Mouse (Mus musculus): Measurements from ENCODE around the gene Cks2. TPM values are rescaled to one million over a fixed set of nuclear protein-coding genes. Genes with fewer than 3 reads are reported as not detected.
"Not testable (repeated sequence)": the region's sequence is repeated elsewhere in the genome, so short reads cannot be mapped to it uniquely, and the experiment has no call there.

Gene Cks2
- total RNA-seq, 2 experiments from 2014 or later = not detected

DNA sequence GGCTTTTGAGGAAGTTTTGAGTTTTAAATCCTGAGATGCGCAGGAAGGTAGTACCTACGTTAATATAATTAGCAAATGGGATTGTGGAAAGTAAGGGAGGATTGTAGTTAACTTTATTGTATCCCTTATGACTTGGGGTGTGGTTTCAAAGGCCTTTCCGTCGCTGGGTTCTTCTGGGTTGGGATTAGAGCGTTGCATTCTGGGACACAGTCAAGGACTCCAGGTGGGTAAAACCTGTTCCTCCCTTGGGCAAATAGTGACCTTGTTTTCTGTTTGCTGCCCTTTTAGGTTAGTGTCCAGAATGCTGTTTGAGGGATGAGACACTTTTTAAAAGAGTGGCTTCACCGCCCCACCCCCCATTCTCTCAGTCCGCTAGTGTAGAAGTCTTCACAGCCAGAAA, 840 bp downstream of the Cks2 start:
- no peak for TF ChIP-seq CTCF (IDR thresholded peaks at IDR 0.05)
- DNase-seq = no peak
- H3K4me3 ChIP-seq = peak overlapping the region; percentile 94
- no peak overlapping the region for H3K27ac ChIP-seq
- intact Hi-C loops (cut with DNase I) = no loop called here

GRCm38 (mm10) chr13:51646362-51647027, 1.5 kb downstream of the Cks2 start:
- intact Hi-C loops (cut with DNase I) = no loop called here
- no peak for TF ChIP-seq CTCF (IDR thresholded peaks at IDR 0.05)
- Histone ChIP-seq H3K4me3 (no peak overlapping the region; the same call in 1 of the 2 replicates), H3K27ac (no peak overlapping the region)
- no peak for DNase-seq

- H3K27ac ChIP-seq = no peak overlapping the region
- H3K4me3 ChIP-seq = no peak overlapping the region
- intact Hi-C loops (cut with DNase I) = no loop called here
- DNase-seq = no peak
- TF ChIP-seq CTCF (IDR thresholded peaks at IDR 0.05) = no peak
These were observed 2.7 kb downstream of the Cks2 start for GRCm38 (mm10) chr13:51647770-51648169.

DNA sequence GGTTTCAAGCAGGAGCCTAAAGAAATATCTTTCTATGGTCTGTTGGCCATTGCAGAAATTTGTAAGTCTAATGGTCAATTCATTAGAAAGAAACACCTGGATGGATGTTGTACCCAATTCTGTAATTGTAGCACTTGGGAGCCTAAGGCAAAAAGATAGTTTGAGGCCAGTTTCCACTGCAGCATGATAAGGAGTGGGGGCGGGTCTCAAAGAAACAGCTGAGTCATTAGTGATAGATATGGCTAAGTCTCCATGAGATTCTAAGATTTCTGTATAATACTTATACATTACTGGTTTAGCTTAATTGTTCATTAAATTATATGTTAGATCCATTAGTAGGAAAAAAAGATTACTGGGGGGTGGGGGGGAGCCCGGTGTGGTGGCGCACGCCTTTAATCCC, 3.2 kb downstream of the Cks2 start:
- H3K4me3 ChIP-seq = no peak overlapping the region
- intact Hi-C loops (cut with DNase I) = no loop called here
- H3K27ac ChIP-seq = no peak overlapping the region
- no peak for TF ChIP-seq CTCF (IDR thresholded peaks at IDR 0.05)
- DNase-seq = no peak

GRCm38 (mm10) chr13:51649740-51650139, 4.7 kb downstream of the Cks2 start:
- Histone ChIP-seq H3K4me3 (no peak overlapping the region), H3K27ac (no peak overlapping the region)
- TF ChIP-seq CTCF (IDR thresholded peaks at IDR 0.05) = no peak
- no peak for DNase-seq
- intact Hi-C loops (cut with DNase I) = loop anchor here (5.0 to 10.0 kb wide), 2 partner anchors 168 to 575 kb away; no protein-coding TSS in a partner anchor

GRCm38 (mm10) chr13:51651408-51652064, 6.5 kb downstream of the Cks2 start, which contains the start of gene Secisbp2:
Gene Secisbp2 (plus strand): TSS chr13:51651697.
- peak within 1 kb of the TSS; percentile 78 for H3K4me3 ChIP-seq
- intact Hi-C loops (cut with DNase I) = loop anchor here (5.0 to 10.0 kb wide), 2 partner anchors 166 to 573 kb away; no protein-coding TSS in a partner anchor
- peak; percentile 100 for TF ChIP-seq CTCF (IDR thresholded peaks at IDR 0.05)
- DNase-seq = peak; percentile 97
- peak within 1 kb of the TSS; percentile 96 for H3K27ac ChIP-seq

DNA sequence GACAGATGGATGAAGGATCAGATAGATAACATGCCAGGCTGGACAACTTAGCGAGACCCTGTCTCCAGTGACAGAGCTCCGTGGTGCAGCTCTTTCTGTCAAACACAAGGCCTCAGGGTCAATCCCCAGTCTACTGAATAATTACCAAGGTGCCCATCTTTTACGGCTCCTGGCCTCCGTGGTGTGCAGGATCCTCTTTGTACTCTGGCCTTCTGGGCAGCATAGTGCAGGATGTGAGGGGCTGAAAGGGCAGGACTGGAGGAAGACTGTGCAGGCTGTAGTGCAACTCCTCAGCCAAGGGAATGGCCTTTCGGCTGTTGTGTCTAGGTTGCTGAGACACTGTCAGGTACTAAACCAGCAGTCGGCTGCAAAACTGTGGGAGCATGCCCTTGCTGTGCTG, 8.1 kb downstream of the Cks2 start:
- intact Hi-C loops (cut with DNase I) = loop anchor here (5.0 to 10.0 kb wide), 2 partner anchors 164 to 572 kb away; no protein-coding TSS in a partner anchor
- TF ChIP-seq CTCF (IDR thresholded peaks at IDR 0.05) = no peak

DNA sequence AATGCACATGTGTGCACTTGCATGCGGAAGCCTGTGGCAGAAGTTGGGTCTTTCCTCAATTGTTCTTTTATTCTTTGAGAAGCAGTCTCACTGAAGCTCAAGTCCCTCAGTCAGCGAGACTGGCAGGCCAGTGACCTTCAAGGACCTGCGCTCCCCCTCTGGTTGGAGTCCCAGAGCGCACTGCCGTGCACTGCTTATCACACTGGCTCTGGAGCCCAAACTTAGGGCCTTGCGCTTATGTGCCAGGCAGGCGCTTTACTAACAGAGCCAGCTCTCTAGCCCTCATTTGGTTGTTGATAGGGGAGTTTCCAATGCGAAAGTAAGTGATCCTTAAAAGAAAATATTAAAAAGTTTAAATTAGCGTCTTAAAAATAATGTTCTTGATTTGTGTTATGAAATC, 8.9 kb downstream of the Cks2 start:
- no peak for DNase-seq
- H3K4me3 ChIP-seq = no peak overlapping the region
- intact Hi-C loops (cut with DNase I) = loop anchor here (5.0 to 10.0 kb wide), 2 partner anchors 163 to 571 kb away; no protein-coding TSS in a partner anchor
- TF ChIP-seq CTCF (IDR thresholded peaks at IDR 0.05) = no peak
- H3K27ac ChIP-seq = no peak overlapping the region

More for the DNA sequence above, 8.1 kb downstream of the Cks2 start:
- no peak for DNase-seq
- no peak overlapping the region for H3K4me3 ChIP-seq
- no peak overlapping the region for H3K27ac ChIP-seq

GRCm38 (mm10) chr13:51656516-51657235, 11.6 kb downstream of the Cks2 start:
- intact Hi-C loops (cut with DNase I) = loop anchor here (10.0 kb wide), 1 partner anchor 568 kb away; no protein-coding TSS in a partner anchor
- no peak for DNase-seq
- Histone ChIP-seq H3K27ac (peak overlapping the region; percentile 61; the same call in 1 of the 2 replicates), H3K4me3 (no peak overlapping the region)
- no peak for TF ChIP-seq CTCF (IDR thresholded peaks at IDR 0.05)

DNA sequence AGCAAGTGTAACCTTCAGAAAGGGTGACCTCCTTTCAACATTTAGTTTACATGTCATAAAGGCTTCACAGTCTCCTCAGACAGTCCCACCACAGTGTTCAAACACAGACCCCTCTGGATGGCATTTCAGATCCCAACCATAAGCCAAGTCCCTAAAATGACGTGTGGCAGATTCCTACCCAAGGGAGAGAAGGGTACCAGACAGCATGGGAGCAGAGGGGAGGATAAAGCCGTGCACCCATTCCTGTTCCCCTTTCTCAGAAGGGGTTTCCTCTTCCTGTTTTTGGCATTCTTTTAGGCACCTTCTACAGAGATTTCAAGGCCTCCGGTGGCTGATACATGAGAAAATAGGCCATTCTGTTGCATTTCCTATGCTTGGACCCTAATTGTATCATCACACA, 13.1 kb downstream of the Cks2 start:
- Histone ChIP-seq H3K4me3 (no peak overlapping the region), H3K27ac (no peak overlapping the region)
- no peak for TF ChIP-seq CTCF (IDR thresholded peaks at IDR 0.05)
- intact Hi-C loops (cut with DNase I) = loop anchor here (10.0 kb wide), 1 partner anchor 567 kb away; no protein-coding TSS in a partner anchor
- no peak for DNase-seq

DNA sequence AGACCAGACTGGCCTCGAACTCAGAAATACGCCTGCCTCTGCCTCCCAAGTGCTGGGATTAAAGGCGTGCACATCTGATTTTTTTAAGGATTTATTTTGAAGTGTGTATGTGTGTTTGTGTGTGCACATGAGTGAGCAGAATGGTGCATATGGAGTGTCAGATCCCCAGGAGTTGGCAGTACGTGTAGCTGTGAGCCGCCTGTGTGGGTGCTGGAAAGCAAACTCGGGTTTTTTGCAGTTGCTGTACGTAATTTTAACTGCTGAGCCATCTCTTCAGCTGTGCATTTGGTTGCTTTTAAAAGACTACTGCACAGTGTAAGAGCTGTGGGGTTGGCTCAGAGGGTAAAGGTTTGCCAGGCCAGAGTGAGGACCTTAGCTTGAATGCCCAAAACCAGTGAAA, 14.5 kb downstream of the Cks2 start:
- intact Hi-C loops (cut with DNase I) = loop anchor here (10.0 kb wide), 1 partner anchor 565 kb away; no protein-coding TSS in a partner anchor
- no peak for DNase-seq
- H3K27ac ChIP-seq = no peak overlapping the region
- H3K4me3 ChIP-seq = no peak overlapping the region
- TF ChIP-seq CTCF (IDR thresholded peaks at IDR 0.05) = no peak

DNA sequence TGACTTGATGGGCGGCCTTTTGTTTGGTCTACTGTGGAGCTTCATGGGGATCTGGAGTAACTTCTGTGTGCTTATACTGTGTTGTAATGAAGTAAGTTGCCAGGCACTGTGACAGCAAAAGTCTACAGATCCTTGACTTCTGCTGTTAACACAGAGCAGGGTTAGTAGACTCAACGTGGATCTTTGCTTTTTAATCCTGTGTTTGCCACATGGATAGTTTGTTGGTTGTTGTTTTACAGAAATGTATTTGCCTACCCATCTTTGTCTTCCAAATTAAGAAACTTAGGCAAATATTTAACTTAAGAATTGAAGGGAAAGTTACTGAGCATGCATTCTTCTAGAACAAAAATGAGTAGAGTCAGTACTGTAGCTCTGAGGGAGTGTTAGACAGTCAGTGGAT, 18.5 kb downstream of the Cks2 start:
- no peak for TF ChIP-seq CTCF (IDR thresholded peaks at IDR 0.05)

GRCm38 (mm10) chr13:51668195-51668594, 23.2 kb downstream of the Cks2 start:
- peak; percentile 4 for DNase-seq
- H3K27ac ChIP-seq; intact Hi-C loops (cut with DNase I); H3K4me3 ChIP-seq: not testable (repeated sequence)

More for the DNA sequence above, 18.5 kb downstream of the Cks2 start:
- H3K4me3 ChIP-seq = no peak overlapping the region
- H3K27ac ChIP-seq = no peak overlapping the region
- DNase-seq = no peak
- intact Hi-C loops (cut with DNase I) = no loop called here

Data from gastrocnemius, adult 2 months (tissue).